Mouse (Mus musculus) forebrain, postnatal 0 days (tissue): ENCODE data around the gene C2cd2l. TPM values are rescaled to one million over a fixed set of nuclear protein-coding genes. Genes with fewer than 3 reads are reported as not detected.

Experiments
- ATAC-seq: fragments of 200-750 bp; cut with Nextera tagmentation; 2 replicates; pipeline ENCODE4 v1.8.0; 2017; ENCODE audit warnings: mild to moderate bottlenecking, moderate library complexity
- DNase-seq: peaks from one replicate; pipeline ENCODE4 v3.0.0-alpha.2; 2015
- H3K27ac ChIP-seq: fragments of 300-500 bp; sonication (generic); 2 replicates; pipeline ENCODE4 v1.5.1; 2014; ENCODE audit warnings: low read depth, mild to moderate bottlenecking, antibody characterized with exemption, low read length, moderate library complexity, mixed read lengths
- H3K27me3 ChIP-seq: fragments of 300-500 bp; sonication (generic); 2 replicates; pipeline ENCODE4 v1.6.1; 2014; ENCODE audit warnings: mild to moderate bottlenecking, low read length, mixed read lengths; ENCODE audit not compliant: insufficient read depth
- H3K36me3 ChIP-seq: fragments of 300-500 bp; sonication (generic); 2 replicates; pipeline ENCODE4 v1.6.1; 2014; ENCODE audit warnings: mild to moderate bottlenecking, moderate library complexity; ENCODE audit not compliant: insufficient read depth
- H3K4me1 ChIP-seq: fragments of 300-500 bp; sonication (generic); 2 replicates; pipeline ENCODE4 v1.6.1; 2014; ENCODE audit warnings: antibody characterized with exemption; ENCODE audit not compliant: insufficient read depth
- H3K4me2 ChIP-seq: fragments of 300-500 bp; sonication (generic); 2 replicates; pipeline ENCODE4 v1.6.1; 2014; ENCODE audit warnings: low read depth, mild to moderate bottlenecking, moderate library complexity
- H3K4me3 ChIP-seq: fragments of 300-500 bp; sonication (generic); 2 replicates; pipeline ENCODE4 v1.5.1; 2014; ENCODE audit warnings: low read depth, low read length, mixed read lengths
- H3K9ac ChIP-seq: fragments of 300-500 bp; sonication (generic); 2 replicates; pipeline ENCODE4 v1.6.1; 2014; ENCODE audit warnings: mild to moderate bottlenecking
- H3K9me3 ChIP-seq: fragments of 300-500 bp; sonication (generic); 2 replicates; pipeline ENCODE4 v1.6.1; 2016; ENCODE audit warnings: low read length
- CTCF ChIP-seq: sonication (generic); IDR thresholded peaks from 2 replicates; pipeline ENCODE4 v1.5.1; 2016; ENCODE audit warnings: antibody characterized with exemption, control low read depth, low read depth
- WGBS: fragments of 180-500 bp; shearing (Covaris S2); extraction: QIAGEN DNeasy Blood & Tissue Kit; methylation state at CpG from one replicate; pipeline ENCODE4 v1.1.7; 2014; 5-methylcytosine and 5-hydroxymethylcytosine counted together
- polyA plus RNA-seq: library from polyadenylated mRNA; unstranded; fragments of >200 nt; fragmentation: Nextera tagmentation; extraction: Ambion mirVana; gene quantifications from 2 replicates; pipeline ENCODE4 v1.2.1, GENCODE M21; 2015
- total RNA-seq: library from RNA; depleted of rRNA; stranded (reverse); fragments of >200 nt; gene quantifications from 2 replicates; pipeline ENCODE4 v1.2.3, GENCODE M21; 2014

Gene C2cd2l
- total and polyA plus RNA-seq, 2 experiments from 2014 or later, result 33.2 to 42.9 TPM

GRCm38 (mm10) chr9:44336093-44336406, 16.0 kb upstream of the C2cd2l start:
- H3K4me1 ChIP-seq, result peaks cover 6% of the 10 kb centered on the region; the same call in 1 of the 2 replicates
- TF ChIP-seq CTCF, result no peak
- DNase-seq, result no peak
- peak overlapping the region; percentile 73 for H3K4me3 ChIP-seq
- peak overlapping the region; percentile 66 for H3K4me2 ChIP-seq
- H3K9me3 ChIP-seq, result no peaks in the 10 kb centered on the region
- no peaks in the 10 kb centered on the region for H3K27me3 ChIP-seq
- peaks cover 19% of the 10 kb centered on the region for H3K36me3 ChIP-seq
- H3K27ac ChIP-seq, result no peak overlapping the region
- H3K9ac ChIP-seq, result peak overlapping the region; percentile 78
- no peak for ATAC-seq
- WGBS, result under 1% methylated on average over 5 of the region's 5 CpGs

GRCm38 (mm10) chr9:44335331-44336092, 15.4 kb upstream of the C2cd2l start:
- Histone ChIP-seq H3K27ac (peak overlapping the region; percentile 85), H3K4me1 (peaks cover 6% of the 10 kb centered on the region; the same call in 1 of the 2 replicates), H3K9me3 (no peaks in the 10 kb centered on the region), H3K27me3 (no peaks in the 10 kb centered on the region), H3K36me3 (peaks cover 23% of the 10 kb centered on the region), H3K4me3 (peak overlapping the region; percentile 73), H3K9ac (peak overlapping the region; percentile 78), H3K4me2 (peak overlapping the region; percentile 66)
- peak; percentile 21 for DNase-seq
- ATAC-seq, result no peak; the same call in 1 of the 2 replicates
- TF ChIP-seq CTCF, result no peak
- 3% methylated on average over 48 of the region's 50 CpGs for WGBS

- no peaks in the 10 kb centered on the region for H3K27me3 ChIP-seq
- H3K4me3 ChIP-seq, result peak within 1 kb of the TSS; percentile 73
- H3K9me3 ChIP-seq, result no peaks in the 10 kb centered on the region
- peak; percentile 99 for DNase-seq
- H3K4me2 ChIP-seq, result peak within 1 kb of the TSS; percentile 66
- TF ChIP-seq CTCF, result peak; percentile 68
- whole genome bisulfite sequencing, result 1% methylated on average over 91 of the region's 91 CpGs
- peak within 1 kb of the TSS; percentile 78 for H3K9ac ChIP-seq
- H3K27ac ChIP-seq, result peak within 1 kb of the TSS; percentile 85
- H3K36me3 ChIP-seq, result peaks cover 29% of the 10 kb centered on the region
- peaks cover 6% of the 10 kb centered on the region; the same call in 1 of the 2 replicates for H3K4me1 ChIP-seq
- peak; percentile 97 for ATAC-seq
Observed at GRCm38 (mm10) chr9:44334396-44335330, 14.6 kb upstream of the C2cd2l start, which contains the start of gene H2afx. TSS of gene H2afx (plus strand) at chr9:44334694.

GRCm38 (mm10) chr9:44332918-44333638, 13.0 kb upstream of the C2cd2l start:
- no peak for TF ChIP-seq CTCF
- no peak overlapping the region for H3K27ac ChIP-seq
- H3K4me3 ChIP-seq, result no peak overlapping the region
- H3K4me1 ChIP-seq, result peaks cover 6% of the 10 kb centered on the region; the same call in 1 of the 2 replicates
- 93% methylated on average over 13 of the region's 13 CpGs for WGBS
- H3K4me2 ChIP-seq, result no peak overlapping the region
- H3K9me3 ChIP-seq, result no peaks in the 10 kb centered on the region
- ATAC-seq, result no peak
- no peak for DNase-seq
- peaks cover 36% of the 10 kb centered on the region for H3K36me3 ChIP-seq
- no peaks in the 10 kb centered on the region for H3K27me3 ChIP-seq
- H3K9ac ChIP-seq, result no peak overlapping the region

GRCm38 (mm10) chr9:44330736-44331135, 10.7 kb upstream of the C2cd2l start:
- Histone ChIP-seq H3K9me3 (no peaks in the 10 kb centered on the region), H3K27me3 (no peaks in the 10 kb centered on the region), H3K4me2 (no peak overlapping the region), H3K4me3 (no peak overlapping the region), H3K9ac (no peak overlapping the region), H3K4me1 (0 out of 2 replicates have a peak, but pooled peaks cover 10% of the 10 kb centered on the region), H3K27ac (no peak overlapping the region), H3K36me3 (peaks cover 36% of the 10 kb centered on the region)
- TF ChIP-seq CTCF, result no peak
- DNase-seq, result no peak
- ATAC-seq, result no peak
- WGBS, result 96% methylated on average over 6 of the region's 6 CpGs

- Histone ChIP-seq H3K27ac (no peak overlapping the region), H3K9ac (no peak overlapping the region), H3K4me2 (peak overlapping the region; percentile 85), H3K36me3 (peaks cover 25% of the 10 kb centered on the region), H3K27me3 (no peaks in the 10 kb centered on the region), H3K4me1 (0 out of 2 replicates have a peak, but pooled peaks cover 11% of the 10 kb centered on the region), H3K9me3 (no peaks in the 10 kb centered on the region), H3K4me3 (peak overlapping the region; percentile 79)
- WGBS, result 88% methylated on average over 5 of the region's 5 CpGs
- no peak for TF ChIP-seq CTCF
- no peak for ATAC-seq
- no peak for DNase-seq
Observed at GRCm38 (mm10) chr9:44327926-44328325, 7.8 kb upstream of the C2cd2l start.
